ENCODE assay signal across 10 mouse cellular contexts in the genomic region with DNA sequence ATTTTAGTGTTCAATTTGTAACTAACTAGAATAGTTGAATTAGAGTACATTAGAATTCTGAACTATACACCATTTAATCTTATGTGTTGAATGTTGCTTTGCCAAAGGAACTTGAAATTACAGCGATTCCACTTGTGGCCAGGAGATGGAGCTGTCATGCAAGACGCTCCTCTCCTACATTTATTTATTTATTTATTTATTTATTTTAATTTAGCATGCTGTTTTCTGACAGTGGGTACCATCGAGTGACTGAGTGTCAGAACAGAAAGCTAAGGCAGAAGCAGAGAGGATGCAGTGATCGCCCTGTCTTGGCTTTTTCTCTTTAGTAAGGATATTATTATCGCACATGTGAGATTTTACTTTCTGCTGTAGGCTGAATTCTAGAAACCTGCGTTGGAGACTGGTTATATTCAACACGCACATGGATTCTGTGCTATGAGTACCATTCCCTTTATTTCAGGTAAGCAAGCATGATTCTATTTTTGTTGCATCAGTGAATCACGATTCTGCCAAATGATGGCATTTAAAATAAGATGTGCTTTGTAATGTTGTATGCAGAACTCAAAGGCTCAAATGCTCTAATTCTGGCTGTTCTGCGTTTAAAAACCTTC. TPM values are rescaled to one million over a fixed set of nuclear protein-coding genes. Genes with fewer than 3 reads are reported as not detected.
DNase-seq lines count a peak whose midpoint lies in the region; ATAC-seq and TF ChIP-seq lines count a peak whose summit lies in the region.
"Had no signal": no experiment of that assay in that cellular context is flagged by ENCODE, and none has a peak within 500 bp of the region (broad histone marks: within the 10 kb centered on the region; RNA-seq: fewer than 3 reads in every experiment).

TSS of gene Scn2a (plus strand) at position 216 of the 611 bp plus-strand sequence.

- TF ChIP-seq CTCF in brain, embryonic 14.5 days (IDR thresholded peaks at IDR 0.05; ENCODE audit: borderline replicate concordance, extremely low read depth, insufficient read depth, insufficient read length): peak; percentile 68; the same call in 1 of the 2 replicates
- TF ChIP-seq CTCF in stomach, postnatal 0 days (IDR thresholded peaks at IDR 0.05; ENCODE audit: low read depth): peak; percentile 79

- H3K4me2 ChIP-seq in stomach, postnatal 0 days (replicated peaks; ENCODE audit: low read depth): no peak within 1 kb of the TSS

- H3K27ac ChIP-seq in stomach, postnatal 0 days (replicated peaks): no peak within 1 kb of the TSS

- H3K27me3 ChIP-seq in stomach, postnatal 0 days (ENCODE audit: control insufficient read depth, insufficient read depth, low read length): no peaks in the 10 kb centered on the region

- no peak for TF ChIP-seq EP300 in stomach, postnatal 0 days (optimal IDR thresholded peaks at IDR 0.05)

- peak; percentile 4 for DNase-seq in ovary, postnatal 14 days (ENCODE audit: low spot score)
- no peak for DNase-seq in ovary, adult 18-20 months (ENCODE audit: low spot score)
- peak; percentile 88 for DNase-seq in brain, embryonic 14.5 days (ENCODE audit: low read depth)
- peak; percentile 3 for DNase-seq in fibroblast of lung, adult 2 months (ENCODE audit: low read depth)
- DNase-seq in kidney, postnatal 4 days: peak; percentile 37 to 54
- DNase-seq in mesoderm, embryonic 11.5 days (ENCODE audit: low read depth, low spot score): peak; percentile 67
- peak; percentile 23 for DNase-seq in stomach, postnatal 0 days (ENCODE audit: low spot score)
- DNase-seq in urinary bladder, postnatal 25 days (ENCODE audit: low spot score): no peak

- H3K36me3 ChIP-seq in stomach, postnatal 0 days (ENCODE audit: control insufficient read depth, insufficient read depth, low read length): no peaks in the 10 kb centered on the region

- 50% methylated on average over 9 of the region's 9 CpGs for WGBS in stomach, postnatal 0 days

- H3K4me1 ChIP-seq in stomach, postnatal 0 days (replicated peaks; ENCODE audit: control insufficient read depth, insufficient read depth): no peaks in the 10 kb centered on the region

- H3K9me3 ChIP-seq in stomach, postnatal 0 days (ENCODE audit: control insufficient read depth, low read length): no peaks in the 10 kb centered on the region

- no peak within 1 kb of the TSS for H3K9ac ChIP-seq in stomach, postnatal 0 days (ENCODE audit: low read length)

- no peak for TF ChIP-seq POLR2A in brain, embryonic 14.5 days (IDR thresholded peaks at IDR 0.05; ENCODE audit: borderline replicate concordance, extremely low read depth, insufficient read depth, insufficient read length, poor library complexity, severe bottlenecking)

- no peak for ATAC-seq in stomach, postnatal 0 days (ENCODE audit: low FRiP score, low TSS enrichment)

- H3K4me3 ChIP-seq in stomach, postnatal 0 days (ENCODE audit: low read depth, low read length): no peak within 1 kb of the TSS
- H3K4me3 ChIP-seq: erythroblast, embryonic 14.5 days; myocyte had no signal

RNA-seq across cellular contexts. Expression of gene Scn2a, which starts in this region (rescaled TPM):
- polyA plus RNA-seq in brain, embryonic 14.5 days (2012; rRNA removed): 17.4 and 26.2 TPM in 2 replicates
- 1.6 and 1.7 TPM in 2 replicates for polyA plus RNA-seq in stomach, postnatal 0 days (2015; fragmentation: Nextera tagmentation; extraction: Ambion mirVana)
- polyA plus RNA-seq: erythroblast, embryonic 14.5 days had no signal

Comparison
In these comparisons a context has a peak if more than half of its experiments do, and no peak if none do; other contexts are left out.
1. DNase-seq: peak in ovary, postnatal 14 days (single experiment), brain, embryonic 14.5 days (single experiment), fibroblast of lung, adult 2 months (single experiment), kidney, postnatal 4 days (2 of 2), mesoderm, embryonic 11.5 days (single experiment) and stomach, postnatal 0 days (single experiment); none in ovary, adult 18-20 months (single experiment) and urinary bladder, postnatal 25 days (single experiment).